Mouse (Mus musculus) forebrain, postnatal 0 days (tissue): ENCODE measurements around the gene Entpd6. TPM values are rescaled to one million over a fixed set of nuclear protein-coding genes. Genes with fewer than 3 reads are reported as not detected.

Source experiments
- ATAC-seq: fragments of 200-750 bp; cut with Nextera tagmentation; 2 replicates; pipeline ENCODE4 v1.8.0; 2017; ENCODE audit warnings: mild to moderate bottlenecking, moderate library complexity
- DNase-seq: peaks from one replicate; pipeline ENCODE4 v3.0.0-alpha.2; 2015
- H3K27ac ChIP-seq: fragments of 300-500 bp; sonication (generic); 2 replicates; pipeline ENCODE4 v1.5.1; 2014; ENCODE audit warnings: low read depth, mild to moderate bottlenecking, antibody characterized with exemption, low read length, moderate library complexity, mixed read lengths
- H3K27me3 ChIP-seq: fragments of 300-500 bp; sonication (generic); 2 replicates; pipeline ENCODE4 v1.6.1; 2014; ENCODE audit warnings: mild to moderate bottlenecking, low read length, mixed read lengths; ENCODE audit not compliant: insufficient read depth
- H3K36me3 ChIP-seq: fragments of 300-500 bp; sonication (generic); 2 replicates; pipeline ENCODE4 v1.6.1; 2014; ENCODE audit warnings: mild to moderate bottlenecking, moderate library complexity; ENCODE audit not compliant: insufficient read depth
- H3K4me1 ChIP-seq: fragments of 300-500 bp; sonication (generic); 2 replicates; pipeline ENCODE4 v1.6.1; 2014; ENCODE audit warnings: antibody characterized with exemption; ENCODE audit not compliant: insufficient read depth
- H3K4me2 ChIP-seq: fragments of 300-500 bp; sonication (generic); 2 replicates; pipeline ENCODE4 v1.6.1; 2014; ENCODE audit warnings: low read depth, mild to moderate bottlenecking, moderate library complexity
- H3K4me3 ChIP-seq: fragments of 300-500 bp; sonication (generic); 2 replicates; pipeline ENCODE4 v1.5.1; 2014; ENCODE audit warnings: low read depth, low read length, mixed read lengths
- H3K9ac ChIP-seq: fragments of 300-500 bp; sonication (generic); 2 replicates; pipeline ENCODE4 v1.6.1; 2014; ENCODE audit warnings: mild to moderate bottlenecking
- H3K9me3 ChIP-seq: fragments of 300-500 bp; sonication (generic); 2 replicates; pipeline ENCODE4 v1.6.1; 2016; ENCODE audit warnings: low read length
- CTCF ChIP-seq: sonication (generic); IDR thresholded peaks from 2 replicates; pipeline ENCODE4 v1.5.1; 2016; ENCODE audit warnings: antibody characterized with exemption, control low read depth, low read depth
- WGBS: fragments of 180-500 bp; shearing (Covaris S2); extraction: QIAGEN DNeasy Blood & Tissue Kit; methylation state at CpG from one replicate; pipeline ENCODE4 v1.1.7; 2014; 5-methylcytosine and 5-hydroxymethylcytosine counted together
- polyA plus RNA-seq: library from polyadenylated mRNA; unstranded; fragments of >200 nt; fragmentation: Nextera tagmentation; extraction: Ambion mirVana; gene quantifications from 2 replicates; pipeline ENCODE4 v1.2.1, GENCODE M21; 2015
- total RNA-seq: library from RNA; depleted of rRNA; stranded (reverse); fragments of >200 nt; gene quantifications from 2 replicates; pipeline ENCODE4 v1.2.3, GENCODE M21; 2014; rRNA removed

Gene Entpd6
- total and polyA plus RNA-seq, 2 experiments from 2014 or later, result 76.0 to 93.6 TPM

- H3K9me3 ChIP-seq, result no peaks in the 10 kb centered on the region
- DNase-seq, result no peak
- H3K4me2 ChIP-seq, result no peak overlapping the region
- ATAC-seq, result peak; percentile 53
- peaks cover 55% of the 10 kb centered on the region for H3K36me3 ChIP-seq
- 79% methylated on average over 6 of the region's 6 CpGs for WGBS
- no peaks in the 10 kb centered on the region for H3K27me3 ChIP-seq
- no peak overlapping the region; the same call in 1 of the 2 replicates for H3K27ac ChIP-seq
- H3K4me3 ChIP-seq, result no peak overlapping the region
- H3K9ac ChIP-seq, result no peak overlapping the region
- H3K4me1 ChIP-seq, result no peaks in the 10 kb centered on the region
- TF ChIP-seq CTCF, result no peak
Observed at GRCm38 (mm10) chr2:150808812-150809211, 60.0 kb downstream of the Entpd6 start.

- DNase-seq, result no peak
- Histone ChIP-seq H3K27ac (no peak overlapping the region), H3K4me3 (no peak overlapping the region), H3K27me3 (no peaks in the 10 kb centered on the region), H3K4me2 (no peak overlapping the region), H3K9me3 (no peaks in the 10 kb centered on the region), H3K9ac (no peak overlapping the region), H3K36me3 (peaks cover 69% of the 10 kb centered on the region), H3K4me1 (no peaks in the 10 kb centered on the region)
- no peak for ATAC-seq
- 81% methylated on average over 5 of the region's 5 CpGs for WGBS
- TF ChIP-seq CTCF, result no peak
Observed at GRCm38 (mm10) chr2:150810603-150811002, 61.8 kb downstream of the Entpd6 start.

- no peak for TF ChIP-seq CTCF
- DNase-seq (no peak), ATAC-seq (no peak)
- 94% methylated on average over 6 of the region's 6 CpGs for WGBS
- no peaks in the 10 kb centered on the region for H3K9me3 ChIP-seq
- H3K27me3 ChIP-seq, result no peaks in the 10 kb centered on the region
- peaks cover 82% of the 10 kb centered on the region for H3K36me3 ChIP-seq
- H3K4me2 ChIP-seq, result no peak overlapping the region
- no peak overlapping the region for H3K4me3 ChIP-seq
- no peak overlapping the region for H3K27ac ChIP-seq
- no peak overlapping the region for H3K9ac ChIP-seq
- H3K4me1 ChIP-seq, result no peaks in the 10 kb centered on the region
Observed at GRCm38 (mm10) chr2:150812816-150813215, 64.0 kb downstream of the Entpd6 start.

- Histone ChIP-seq H3K4me1 (no peaks in the 10 kb centered on the region), H3K27ac (no peak overlapping the region), H3K9me3 (no peaks in the 10 kb centered on the region), H3K27me3 (no peaks in the 10 kb centered on the region), H3K9ac (no peak overlapping the region), H3K4me2 (no peak overlapping the region), H3K4me3 (no peak overlapping the region), H3K36me3 (peaks cover 91% of the 10 kb centered on the region)
- 94% methylated on average over 18 of the region's 18 CpGs for WGBS
- ATAC-seq (0 out of 2 replicates have a peak, but pooled peaks have one; percentile 21), DNase-seq (no peak)
- no peak for TF ChIP-seq CTCF
Observed at GRCm38 (mm10) chr2:150816676-150817402, 68.0 kb downstream of the Entpd6 start.

GRCm38 (mm10) chr2:150818742-150819141, 69.9 kb downstream of the Entpd6 start:
- DNase-seq (no peak), ATAC-seq (no peak)

GRCm38 (mm10) chr2:150820720-150821119, 71.9 kb downstream of the Entpd6 start:
- WGBS, result 87% methylated on average over 8 of the region's 8 CpGs
- no peak overlapping the region for H3K9ac ChIP-seq
- H3K4me2 ChIP-seq, result no peak overlapping the region
- ATAC-seq, result no peak
- H3K9me3 ChIP-seq, result no peaks in the 10 kb centered on the region
- no peaks in the 10 kb centered on the region for H3K4me1 ChIP-seq
- no peak for TF ChIP-seq CTCF
- H3K4me3 ChIP-seq, result no peak overlapping the region
- no peaks in the 10 kb centered on the region for H3K27me3 ChIP-seq
- H3K27ac ChIP-seq, result no peak overlapping the region
- DNase-seq, result no peak
- H3K36me3 ChIP-seq, result peaks cover 82% of the 10 kb centered on the region

More at GRCm38 (mm10) chr2:150818742-150819141, 69.9 kb downstream of the Entpd6 start:
- Histone ChIP-seq H3K9me3 (no peaks in the 10 kb centered on the region), H3K4me1 (no peaks in the 10 kb centered on the region), H3K27ac (no peak overlapping the region), H3K36me3 (peaks cover 84% of the 10 kb centered on the region), H3K4me3 (no peak overlapping the region), H3K9ac (no peak overlapping the region), H3K27me3 (no peaks in the 10 kb centered on the region), H3K4me2 (no peak overlapping the region)
- no peak for TF ChIP-seq CTCF
- WGBS, result 89% methylated on average over 8 of the region's 8 CpGs

Other genes with a start within 250 kb of the Entpd6 start
- not detected in 2 replicates for gene Cst7, start 178.6 kb upstream of the Entpd6 start, total RNA-seq
- gene Cst7, start 178.6 kb upstream of the Entpd6 start, polyA plus RNA-seq, result 0.29 and 0.31 TPM in 2 replicates
- gene Apmap, start 140.5 kb upstream of the Entpd6 start, total RNA-seq, result 40.9 and 43.0 TPM in 2 replicates
- 53.5 and 56.1 TPM in 2 replicates for gene Apmap, start 140.5 kb upstream of the Entpd6 start, polyA plus RNA-seq
- gene Acss1, start 80.5 kb upstream of the Entpd6 start, total RNA-seq, result 16.9 and 17.8 TPM in 2 replicates
- 8.2 and 14.1 TPM in 2 replicates for gene Acss1, start 80.5 kb upstream of the Entpd6 start, polyA plus RNA-seq
- gene Vsx1, start 59.7 kb upstream of the Entpd6 start, total RNA-seq, result not detected in 2 replicates
- gene Vsx1, start 59.7 kb upstream of the Entpd6 start, polyA plus RNA-seq, result 0.06 and 0.13 TPM in 2 replicates
- 146 and 174 TPM in 2 replicates for gene Pygb, start 37.7 kb downstream of the Entpd6 start, total RNA-seq
- 81.3 and 102 TPM in 2 replicates for gene Pygb, start 37.7 kb downstream of the Entpd6 start, polyA plus RNA-seq
- gene Abhd12, start 155.7 kb downstream of the Entpd6 start, total RNA-seq, result 146 and 152 TPM in 2 replicates
- 149 and 150 TPM in 2 replicates for gene Abhd12, start 155.7 kb downstream of the Entpd6 start, polyA plus RNA-seq
- 11.2 and 12.8 TPM in 2 replicates for gene Gins1, start 156.4 kb downstream of the Entpd6 start, total RNA-seq
- gene Gins1, start 156.4 kb downstream of the Entpd6 start, polyA plus RNA-seq, result 15.5 and 17.5 TPM in 2 replicates